ENCODE assay signal across 8 mouse cellular contexts in the genomic region with DNA sequence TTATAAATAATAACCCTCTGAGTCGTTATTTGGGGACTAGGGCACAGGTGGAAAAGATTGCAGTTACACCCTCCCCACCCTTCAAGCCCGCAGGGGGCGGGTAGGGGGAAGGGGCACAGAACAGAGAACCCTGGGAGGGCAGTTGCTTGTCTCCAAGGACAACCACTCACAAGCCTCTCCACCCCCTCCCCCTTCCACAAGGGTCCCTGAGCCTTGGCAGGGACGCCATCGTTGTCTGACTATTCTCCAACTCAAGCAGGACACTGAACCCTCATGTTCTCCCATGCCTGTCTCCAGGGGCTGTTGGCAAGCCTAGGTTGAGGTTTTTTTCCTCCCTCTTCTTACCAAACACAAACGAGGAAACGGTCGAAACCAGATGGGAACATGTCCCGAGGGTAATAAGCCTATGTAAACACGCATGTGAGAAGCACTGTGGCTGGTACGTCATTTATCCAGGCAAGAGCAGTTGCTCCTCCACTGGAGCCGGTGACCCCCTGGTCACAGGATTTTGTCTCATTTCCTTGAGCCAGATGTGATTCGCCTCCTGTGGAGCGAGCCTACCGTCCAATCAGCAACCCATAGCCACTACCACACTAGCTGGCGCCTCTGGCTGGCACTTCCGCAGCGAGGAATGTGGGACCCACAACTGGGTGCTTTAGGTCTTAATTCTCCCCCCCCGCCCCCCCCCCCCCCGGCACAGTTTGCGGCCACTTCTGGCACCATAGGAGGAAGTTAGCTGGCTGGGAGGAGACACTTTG. TPM values are rescaled to one million over a fixed set of nuclear protein-coding genes. Genes with fewer than 3 reads are reported as not detected.
A peak's percentile ranks its signal among the peaks of the same experiment; 100 is the strongest.
DNase-seq lines count a peak whose midpoint lies in the region; ATAC-seq and TF ChIP-seq lines count a peak whose summit lies in the region.

No protein-coding gene starts in this region.

- H3K9ac ChIP-seq in embryonic facial prominence, embryonic 15.5 days: no peak overlapping the region
- peak overlapping the region; percentile 22; the same call in 1 of the 2 replicates for H3K9ac ChIP-seq in intestine, postnatal 0 days (ENCODE audit: low read depth, low read length)
- no peak overlapping the region for H3K9ac ChIP-seq in stomach, embryonic 15.5 days

- no peaks in the 10 kb centered on the region for H3K9me3 ChIP-seq in embryonic facial prominence, embryonic 15.5 days (replicated peaks)
- H3K9me3 ChIP-seq in intestine, postnatal 0 days (ENCODE audit: control insufficient read depth): no peaks in the 10 kb centered on the region
- H3K9me3 ChIP-seq in stomach, embryonic 15.5 days: no peaks in the 10 kb centered on the region

- H3K4me2 ChIP-seq in embryonic facial prominence, embryonic 15.5 days (replicated peaks): peak overlapping the region; percentile 18; the same call in 1 of the 2 replicates
- peak overlapping the region; percentile 57 for H3K4me2 ChIP-seq in intestine, postnatal 0 days (replicated peaks; ENCODE audit: low read depth)
- H3K4me2 ChIP-seq in stomach, embryonic 15.5 days: peak overlapping the region; percentile 41

- no peak for ATAC-seq in embryonic facial prominence, embryonic 15.5 days (ENCODE audit: insufficient number of reproducible peaks, low FRiP score, low TSS enrichment, low read depth)
- peak; percentile 63 for ATAC-seq in intestine, postnatal 0 days
- peak; percentile 44; the same call in 1 of the 2 replicates for ATAC-seq in stomach, embryonic 15.5 days (ENCODE audit: insufficient read depth, low FRiP score, low read depth)

- H3K4me3 ChIP-seq in bone marrow macrophage, adult 2 months (ENCODE audit: insufficient read depth, low read length): peak overlapping the region; percentile 56
- H3K4me3 ChIP-seq in embryonic facial prominence, embryonic 15.5 days (replicated peaks): no peak overlapping the region
- peak overlapping the region; percentile 11 for H3K4me3 ChIP-seq in intestine, postnatal 0 days (ENCODE audit: low read depth, low read length)
- 0 out of 2 replicates have a peak overlapping the region, but pooled peaks have one; percentile 9 for H3K4me3 ChIP-seq in stomach, embryonic 15.5 days (replicated peaks)

- WGBS in embryonic facial prominence, embryonic 15.5 days: 9% methylated on average over 19 of the region's 21 CpGs
- 8% methylated on average over 18 of the region's 21 CpGs for WGBS in intestine, postnatal 0 days
- whole genome bisulfite sequencing in stomach, embryonic 15.5 days: 6% methylated on average over 18 of the region's 21 CpGs

- TF ChIP-seq POLR2A in bone marrow macrophage, adult 2 months (IDR thresholded peaks at IDR 0.05; ENCODE audit: borderline replicate concordance, low read depth, low read length): peak; percentile 47; the same call in 1 of the 2 replicates

- peak; percentile 60 for DNase-seq in lung, postnatal 25 days (ENCODE audit: low spot score)
- no peak for DNase-seq in adrenal gland, postnatal 25 days
- DNase-seq in thymus, postnatal 25 days: no peak
- no peak for DNase-seq in urinary bladder, postnatal 36 days (ENCODE audit: low spot score in 2 of 2)

- peaks cover 12% of the 10 kb centered on the region for H3K4me1 ChIP-seq in bone marrow macrophage, adult 2 months (ENCODE audit: control insufficient read depth, insufficient read depth, low read length)
- peaks cover 45% of the 10 kb centered on the region for H3K4me1 ChIP-seq in embryonic facial prominence, embryonic 15.5 days
- H3K4me1 ChIP-seq in intestine, postnatal 0 days (replicated peaks; ENCODE audit: control insufficient read depth, insufficient read depth, low read length): 0 out of 2 replicates have a peak, but pooled peaks cover 3% of the 10 kb centered on the region
- peaks cover 21% of the 10 kb centered on the region for H3K4me1 ChIP-seq in stomach, embryonic 15.5 days

- peaks cover 17% of the 10 kb centered on the region for H3K27me3 ChIP-seq in embryonic facial prominence, embryonic 15.5 days
- H3K27me3 ChIP-seq in intestine, postnatal 0 days (replicated peaks; ENCODE audit: control insufficient read depth, insufficient read depth, low read length): peaks cover 15% of the 10 kb centered on the region; the same call in 1 of the 2 replicates
- peaks cover 21% of the 10 kb centered on the region for H3K27me3 ChIP-seq in stomach, embryonic 15.5 days (replicated peaks)

- H3K36me3 ChIP-seq in embryonic facial prominence, embryonic 15.5 days: peaks cover 3% of the 10 kb centered on the region; the same call in 1 of the 2 replicates
- no peaks in the 10 kb centered on the region for H3K36me3 ChIP-seq in intestine, postnatal 0 days (ENCODE audit: control insufficient read depth, insufficient read depth)
- H3K36me3 ChIP-seq in stomach, embryonic 15.5 days: no peaks in the 10 kb centered on the region

- H3K27ac ChIP-seq in bone marrow macrophage, adult 2 months (ENCODE audit: insufficient read depth, low read depth, low read length): peak overlapping the region; percentile 96
- H3K27ac ChIP-seq in embryonic facial prominence, embryonic 15.5 days (replicated peaks): peak overlapping the region; percentile 9; the same call in 1 of the 2 replicates
- peak overlapping the region; percentile 15; the same call in 1 of the 2 replicates for H3K27ac ChIP-seq in intestine, postnatal 0 days (ENCODE audit: low read depth, low read length)
- H3K27ac ChIP-seq in stomach, embryonic 15.5 days: peak overlapping the region; percentile 55

- TF ChIP-seq CTCF in bone marrow macrophage, adult 2 months (IDR thresholded peaks at IDR 0.05; ENCODE audit: low read depth, low read length): no peak
- TF ChIP-seq CTCF in intestine, postnatal 0 days (IDR thresholded peaks at IDR 0.05; ENCODE audit: low read depth): no peak

RNA-seq across cellular contexts. Expression of a gene that starts 11.2 kb away (rescaled TPM):
- polyA plus RNA-seq in bone marrow macrophage, adult 2 months (2012; ENCODE audit: insufficient read depth, insufficient read length, missing spikeins): not detected in 2 replicates
- polyA plus RNA-seq in embryonic facial prominence, embryonic 15.5 days (2015; fragmentation: Nextera tagmentation; extraction: Ambion mirVana): 6.0 and 6.7 TPM in 2 replicates
- polyA plus RNA-seq in intestine, postnatal 0 days (2015; fragmentation: Nextera tagmentation; extraction: Ambion mirVana): 1.3 and 1.7 TPM in 2 replicates
- polyA plus RNA-seq in stomach, embryonic 15.5 days (2015; fragmentation: Nextera tagmentation; extraction: Ambion mirVana): 0.99 and 1.2 TPM in 2 replicates
- total RNA-seq in adrenal gland, postnatal 25 days (2021): 4.3 and 7.2 TPM in 2 replicates

RNA-seq across cellular contexts. Expression of a gene that starts 37.0 kb away (rescaled TPM):
- polyA plus RNA-seq in bone marrow macrophage, adult 2 months (2012; ENCODE audit: insufficient read depth, insufficient read length, missing spikeins): 51.8 and 56.0 TPM in 2 replicates
- polyA plus RNA-seq in embryonic facial prominence, embryonic 15.5 days (2015; fragmentation: Nextera tagmentation; extraction: Ambion mirVana): 101 and 103 TPM in 2 replicates
- polyA plus RNA-seq in intestine, postnatal 0 days (2015; fragmentation: Nextera tagmentation; extraction: Ambion mirVana): 36.2 and 38.3 TPM in 2 replicates
- 95.1 and 97.8 TPM in 2 replicates for polyA plus RNA-seq in stomach, embryonic 15.5 days (2015; fragmentation: Nextera tagmentation; extraction: Ambion mirVana)
- total RNA-seq in adrenal gland, postnatal 25 days (2021): 70.9 and 71.7 TPM in 2 replicates

Comparison
In these comparisons a context has a peak if more than half of its experiments do, and no peak if none do; other contexts are left out.
1. H3K27ac ChIP-seq: peak in every context shown above with its lines; median percentile 96 in bone marrow macrophage, adult 2 months; 55 in stomach, embryonic 15.5 days; 15 in intestine, postnatal 0 days; 9 in embryonic facial prominence, embryonic 15.5 days.